Mouse (Mus musculus) heart, adult 2 months (tissue): ENCODE measurements around the gene Slc10a7.

ENCODE experiments used
- CTCF ChIP-seq: fragments of 200-600 bp; IDR thresholded peaks from 2 replicates; pipeline ENCODE4 v1.8.1; 2022; ENCODE audit warnings: antibody characterized with exemption, mild to moderate bottlenecking, moderate library complexity
- EP300 ChIP-seq: fragments of 200-500 bp; IDR thresholded peaks from 2 replicates; pipeline ENCODE4 v1.6.1; 2011; ENCODE audit warnings: low read depth, low read length, control low read depth; ENCODE audit not compliant: insufficient read depth
- POLR2A ChIP-seq: fragments of 200-500 bp; IDR thresholded peaks from 2 replicates; pipeline ENCODE4 v1.6.1; 2011; ENCODE audit warnings: mild to moderate bottlenecking, low read depth, low read length, control low read depth; ENCODE audit not compliant: insufficient read depth

DNA sequence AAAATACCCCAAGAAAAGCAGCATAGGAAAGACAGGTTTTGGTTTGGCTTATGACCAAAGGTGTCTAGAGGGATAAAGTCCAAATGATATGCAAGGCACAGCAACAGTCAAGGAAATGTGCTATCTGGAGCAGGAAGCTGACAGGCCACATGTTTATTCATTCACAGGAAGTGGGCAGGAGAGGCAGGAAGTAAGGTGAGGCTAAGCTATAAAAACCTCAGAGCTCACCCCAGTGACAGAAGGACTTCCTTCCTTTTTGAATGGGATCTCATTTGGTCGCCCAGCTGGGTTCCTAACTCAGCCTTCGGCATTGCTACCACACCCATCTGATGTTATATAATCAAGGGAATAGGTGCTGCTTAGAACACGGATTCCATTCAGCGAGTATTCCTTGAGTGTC is 113.2 kb downstream of the Slc10a7 start:
- TF ChIP-seq POLR2A, result no peak
- TF ChIP-seq EP300, result 0 out of 2 replicates have a peak, but pooled peaks have one; percentile 27
- TF ChIP-seq CTCF, result no peak
